Mouse (Mus musculus): ENCODE measurements around the gene Slc7a1. TPM values are rescaled to one million over a fixed set of nuclear protein-coding genes. Genes with fewer than 3 reads are reported as not detected.

Gene Slc7a1
- total and polyA plus RNA-seq, 2 experiments from 2014 or later: 13.2 to 31.0 TPM

- Histone ChIP-seq H3K27ac (ENCODE audit: low read depth) (peak overlapping the region; percentile 36), H3K9me3 (replicated peaks; ENCODE audit: control insufficient read depth, low read length) (no peaks in the 10 kb centered on the region), H3K36me3 (replicated peaks; ENCODE audit: control insufficient read depth, insufficient read depth, low read length) (0 out of 2 replicates have a peak, but pooled peaks cover 6% of the 10 kb centered on the region), H3K27me3 (ENCODE audit: control insufficient read depth, insufficient read depth, low read length) (no peaks in the 10 kb centered on the region), H3K4me2 (ENCODE audit: low read depth, low read length) (peak overlapping the region; percentile 33; the same call in 1 of the 2 replicates), H3K4me3 (ENCODE audit: low read depth, low read length) (no peak overlapping the region), H3K4me1 (ENCODE audit: control insufficient read depth, insufficient read depth) (peaks cover 30% of the 10 kb centered on the region), H3K9ac (replicated peaks; ENCODE audit: low read depth, low read length) (no peak overlapping the region)
- ATAC-seq (ENCODE audit: insufficient read depth, low read depth) (no peak), DNase-seq (ENCODE audit: low spot score) (no peak)
- WGBS: 20% methylated on average over 3 of the region's 3 CpGs
- TF ChIP-seq CTCF (IDR thresholded peaks at IDR 0.05; ENCODE audit: low read depth) (no peak), EP300 (IDR thresholded peaks at IDR 0.05; ENCODE audit: low read depth) (no peak)
Observed at GRCm38 (mm10) chr5:148361759-148362010, 38.0 kb downstream of the Slc7a1 start.

- H3K4me1 ChIP-seq (ENCODE audit: control insufficient read depth, insufficient read depth): peaks cover 30% of the 10 kb centered on the region
Observed at GRCm38 (mm10) chr5:148360922-148361758, 38.6 kb downstream of the Slc7a1 start.

GRCm38 (mm10) chr5:148359131-148359530, 40.6 kb downstream of the Slc7a1 start:
- no peaks in the 10 kb centered on the region for H3K27me3 ChIP-seq (ENCODE audit: control insufficient read depth, insufficient read depth, low read length)
- no peaks in the 10 kb centered on the region for H3K36me3 ChIP-seq (replicated peaks; ENCODE audit: control insufficient read depth, insufficient read depth, low read length)
- 92% methylated on average over 11 of the region's 11 CpGs for WGBS
- H3K4me3 ChIP-seq (ENCODE audit: low read depth, low read length): no peak overlapping the region
- H3K27ac ChIP-seq (ENCODE audit: low read depth): no peak overlapping the region
- no peak for TF ChIP-seq CTCF (IDR thresholded peaks at IDR 0.05; ENCODE audit: low read depth)
- no peak for TF ChIP-seq EP300 (IDR thresholded peaks at IDR 0.05; ENCODE audit: low read depth)
- H3K9me3 ChIP-seq (replicated peaks; ENCODE audit: control insufficient read depth, low read length): no peaks in the 10 kb centered on the region
- no peak overlapping the region for H3K4me2 ChIP-seq (ENCODE audit: low read depth, low read length)
- DNase-seq (ENCODE audit: low spot score): no peak
- no peak overlapping the region for H3K9ac ChIP-seq (replicated peaks; ENCODE audit: low read depth, low read length)
- ATAC-seq (ENCODE audit: insufficient read depth, low read depth): no peak
- H3K4me1 ChIP-seq (ENCODE audit: control insufficient read depth, insufficient read depth): peaks cover 39% of the 10 kb centered on the region

More at GRCm38 (mm10) chr5:148360922-148361758, 38.6 kb downstream of the Slc7a1 start:
- H3K27me3 ChIP-seq (ENCODE audit: control insufficient read depth, insufficient read depth, low read length): no peaks in the 10 kb centered on the region
- H3K4me3 ChIP-seq (ENCODE audit: low read depth, low read length): no peak overlapping the region
- ATAC-seq (ENCODE audit: insufficient read depth, low read depth) (peak; percentile 76), DNase-seq (ENCODE audit: low spot score) (peak; percentile 78)
- peak overlapping the region; percentile 36 for H3K27ac ChIP-seq (ENCODE audit: low read depth)
- 14% methylated on average over 16 of the region's 16 CpGs for whole genome bisulfite sequencing
- H3K9me3 ChIP-seq (replicated peaks; ENCODE audit: control insufficient read depth, low read length): no peaks in the 10 kb centered on the region
- TF ChIP-seq EP300 (IDR thresholded peaks at IDR 0.05; ENCODE audit: low read depth): peak; percentile 39; the same call in 1 of the 2 replicates
- no peak for TF ChIP-seq CTCF (IDR thresholded peaks at IDR 0.05; ENCODE audit: low read depth)
- peak overlapping the region; percentile 33 for H3K4me2 ChIP-seq (ENCODE audit: low read depth, low read length)
- 0 out of 2 replicates have a peak, but pooled peaks cover 6% of the 10 kb centered on the region for H3K36me3 ChIP-seq (replicated peaks; ENCODE audit: control insufficient read depth, insufficient read depth, low read length)
- H3K9ac ChIP-seq (replicated peaks; ENCODE audit: low read depth, low read length): no peak overlapping the region

GRCm38 (mm10) chr5:148357168-148357567, 42.5 kb downstream of the Slc7a1 start:
- 85% methylated on average over 6 of the region's 6 CpGs for WGBS
- Histone ChIP-seq H3K9ac (replicated peaks; ENCODE audit: low read depth, low read length) (no peak overlapping the region), H3K9me3 (replicated peaks; ENCODE audit: control insufficient read depth, low read length) (no peaks in the 10 kb centered on the region), H3K36me3 (replicated peaks; ENCODE audit: control insufficient read depth, insufficient read depth, low read length) (no peaks in the 10 kb centered on the region), H3K4me3 (ENCODE audit: low read depth, low read length) (no peak overlapping the region), H3K27ac (ENCODE audit: low read depth) (no peak overlapping the region), H3K4me1 (ENCODE audit: control insufficient read depth, insufficient read depth) (peaks cover 36% of the 10 kb centered on the region), H3K4me2 (ENCODE audit: low read depth, low read length) (no peak overlapping the region), H3K27me3 (ENCODE audit: control insufficient read depth, insufficient read depth, low read length) (no peaks in the 10 kb centered on the region)
- DNase-seq (ENCODE audit: low spot score): no peak
- no peak for TF ChIP-seq EP300 (IDR thresholded peaks at IDR 0.05; ENCODE audit: low read depth)
- no peak for ATAC-seq (ENCODE audit: insufficient read depth, low read depth)

- DNase-seq (ENCODE audit: low spot score) (no peak), ATAC-seq (ENCODE audit: insufficient read depth, low read depth) (no peak)
- WGBS: 69% methylated on average over 3 of the region's 3 CpGs
- Histone ChIP-seq H3K27me3 (ENCODE audit: control insufficient read depth, insufficient read depth, low read length) (no peaks in the 10 kb centered on the region), H3K36me3 (replicated peaks; ENCODE audit: control insufficient read depth, insufficient read depth, low read length) (no peaks in the 10 kb centered on the region), H3K4me1 (ENCODE audit: control insufficient read depth, insufficient read depth) (peaks cover 23% of the 10 kb centered on the region), H3K27ac (ENCODE audit: low read depth) (no peak overlapping the region), H3K4me3 (ENCODE audit: low read depth, low read length) (no peak overlapping the region), H3K9me3 (replicated peaks; ENCODE audit: control insufficient read depth, low read length) (no peaks in the 10 kb centered on the region), H3K9ac (replicated peaks; ENCODE audit: low read depth, low read length) (no peak overlapping the region), H3K4me2 (ENCODE audit: low read depth, low read length) (no peak overlapping the region)
- TF ChIP-seq CTCF (IDR thresholded peaks at IDR 0.05; ENCODE audit: low read depth) (no peak), EP300 (IDR thresholded peaks at IDR 0.05; ENCODE audit: low read depth) (no peak)
Observed at GRCm38 (mm10) chr5:148355822-148356221, 43.9 kb downstream of the Slc7a1 start.
